Mouse (Mus musculus) embryonic fibroblast, embryonic 13.5 days (primary cell): Measurements from ENCODE around the gene Gm10715. TPM values are rescaled to one million over a fixed set of nuclear protein-coding genes. Genes with fewer than 3 reads are reported as not detected.
A peak's percentile ranks its signal among the peaks of the same experiment; 100 is the strongest.
"Not testable (repeated sequence)": the region's sequence is repeated elsewhere in the genome, so short reads cannot be mapped to it uniquely, and the experiment has no call there.

Source experiments
- H3K27ac ChIP-seq: 2 replicates; pipeline ENCODE4 v1.5.1; 2012; ENCODE audit warnings: low read length, control low read depth, inconsistent platforms; ENCODE audit not compliant: insufficient read depth
- H3K4me1 ChIP-seq: 2 replicates; pipeline ENCODE4 v1.6.1; 2011; ENCODE audit warnings: low read length; ENCODE audit not compliant: control insufficient read depth, insufficient read depth
- H3K4me3 ChIP-seq: 2 replicates; pipeline ENCODE4 v1.5.1; 2011; ENCODE audit warnings: mild to moderate bottlenecking, control low read depth, low read length; ENCODE audit not compliant: insufficient read depth
- CTCF ChIP-seq: IDR thresholded peaks from 2 replicates; pipeline ENCODE4 v1.5.1; 2011; ENCODE audit warnings: mild to moderate bottlenecking, control low read depth, low read length, moderate library complexity, borderline replicate concordance; ENCODE audit not compliant: insufficient read depth
- polyA plus RNA-seq: library from polyadenylated mRNA; stranded (reverse); fragments of >200 nt; gene quantifications from 2 replicates; pipeline ENCODE4 v1.2.4, GENCODE M21; 2011; ENCODE audit warnings: low read depth; ENCODE audit not compliant: missing spikeins, insufficient read length

Gm10715 gene
- not detected in 2 replicates for polyA plus RNA-seq

GRCm38 (mm10) chr9:3036577-3036976 lies at the start of gene Gm10715:
Gene Gm10715, plus strand, starts transcription at chr9:3036877.
- H3K4me1 ChIP-seq, H3K4me3 ChIP-seq, H3K27ac ChIP-seq: not testable (repeated sequence)

- H3K27ac ChIP-seq, H3K4me1 ChIP-seq, H3K4me3 ChIP-seq: not testable (repeated sequence)
- 0 out of 2 replicates have a peak, but pooled peaks have one; percentile 3 for TF ChIP-seq CTCF
Observed at GRCm38 (mm10) chr9:3000445-3000972, 36.2 kb upstream of the Gm10715 start, which contains the start of gene Gm10722. Gene Gm10722, plus strand, starts transcription at chr9:3000922.

- H3K27ac ChIP-seq, H3K4me3 ChIP-seq, H3K4me1 ChIP-seq: not testable (repeated sequence)
Observed at GRCm38 (mm10) chr9:3001006-3001405, 35.7 kb upstream of the Gm10715 start.

DNA sequence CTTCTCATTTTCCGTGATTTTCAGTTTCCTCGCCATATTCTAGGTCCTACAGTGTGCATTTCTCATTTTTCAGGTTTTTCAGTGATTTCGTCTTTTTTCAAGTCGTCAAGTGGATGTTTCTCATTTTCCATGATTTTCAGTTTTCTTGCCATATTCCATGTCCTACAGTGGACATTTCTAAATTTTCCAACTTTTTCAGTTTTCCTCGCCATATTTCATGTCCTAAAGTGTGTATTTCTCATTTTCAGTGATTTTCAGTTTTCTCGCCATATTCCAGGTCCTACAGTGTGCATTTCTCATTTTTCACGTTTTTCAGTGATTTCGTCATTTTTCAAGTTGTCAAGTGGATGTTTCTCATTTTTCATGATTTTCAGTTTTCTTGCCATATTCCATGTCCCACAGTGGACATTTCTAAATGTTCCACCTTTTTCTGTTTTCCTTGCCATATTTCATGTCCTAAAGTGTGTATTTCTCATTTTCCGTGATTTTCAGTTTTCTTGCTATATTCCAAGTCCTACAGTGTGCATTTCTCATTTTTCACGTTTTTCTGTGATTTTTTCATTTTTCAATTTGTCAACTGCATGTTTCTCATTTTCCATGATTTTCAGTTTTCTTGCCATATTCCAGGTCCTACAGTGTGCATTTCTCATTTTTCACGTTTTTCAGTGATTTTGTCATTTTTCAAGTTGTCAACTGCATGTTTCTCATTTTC lies 34.6 kb upstream of the Gm10715 start:
- H3K27ac ChIP-seq, H3K4me3 ChIP-seq: not testable (repeated sequence)
- TF ChIP-seq CTCF: 0 out of 2 replicates have a peak, but pooled peaks have one; percentile 40

GRCm38 (mm10) chr9:3002794-3003396 lies 33.8 kb upstream of the Gm10715 start, which contains the start of gene Gm11168:
Gene Gm11168, plus strand, starts transcription at chr9:3003346.
- not testable (repeated sequence) for H3K4me3 ChIP-seq, H3K4me1 ChIP-seq, H3K27ac ChIP-seq
- TF ChIP-seq CTCF: peak; percentile 47

More for the DNA sequence above, 34.6 kb upstream of the Gm10715 start:
- not testable (repeated sequence) for H3K4me1 ChIP-seq

DNA sequence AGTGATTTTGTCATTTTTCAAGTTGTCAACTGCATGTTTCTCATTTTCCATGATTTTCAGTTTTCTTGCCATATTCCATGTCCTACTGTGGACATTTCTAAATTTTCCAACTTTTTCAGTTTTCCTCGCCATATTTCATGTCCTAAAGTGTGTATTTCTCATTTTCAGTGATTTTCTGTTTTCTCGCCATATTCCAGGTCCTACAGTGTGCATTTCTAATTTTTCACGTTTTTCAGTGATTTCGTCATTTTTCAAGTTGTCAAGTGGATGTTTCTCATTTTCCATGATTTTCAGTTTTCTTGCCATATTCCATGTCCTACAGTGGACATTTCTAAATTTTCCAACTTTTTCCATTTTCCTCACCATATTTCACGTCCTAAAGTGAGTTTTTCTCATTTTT lies 30.5 kb upstream of the Gm10715 start:
- H3K4me1 ChIP-seq, H3K4me3 ChIP-seq, H3K27ac ChIP-seq: not testable (repeated sequence)

DNA sequence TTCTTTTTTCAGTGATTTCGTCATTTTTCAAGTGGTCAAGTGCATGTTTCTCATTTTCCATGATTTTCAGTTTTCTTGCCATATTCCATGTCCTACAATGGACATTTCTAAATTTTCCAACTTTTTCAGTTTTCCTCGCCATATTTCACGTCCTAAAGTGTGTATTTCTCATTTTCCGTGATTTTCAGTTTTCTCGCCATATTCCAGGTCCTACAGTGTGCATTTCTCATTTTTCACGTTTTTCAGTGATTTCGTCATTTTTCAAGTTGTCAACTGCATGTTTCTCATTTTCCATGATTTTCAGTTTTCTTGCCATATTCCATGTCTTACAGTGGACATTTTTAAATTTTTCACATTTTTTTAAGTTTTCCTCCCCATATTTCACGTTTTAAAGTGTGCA lies 30.0 kb upstream of the Gm10715 start:
- not testable (repeated sequence) for H3K4me3 ChIP-seq, H3K4me1 ChIP-seq, H3K27ac ChIP-seq

- TF ChIP-seq CTCF: 0 out of 2 replicates have a peak, but pooled peaks have one; percentile 16
- H3K27ac ChIP-seq, H3K4me1 ChIP-seq, H3K4me3 ChIP-seq: not testable (repeated sequence)
Observed at GRCm38 (mm10) chr9:3007272-3007671, 29.4 kb upstream of the Gm10715 start.

DNA sequence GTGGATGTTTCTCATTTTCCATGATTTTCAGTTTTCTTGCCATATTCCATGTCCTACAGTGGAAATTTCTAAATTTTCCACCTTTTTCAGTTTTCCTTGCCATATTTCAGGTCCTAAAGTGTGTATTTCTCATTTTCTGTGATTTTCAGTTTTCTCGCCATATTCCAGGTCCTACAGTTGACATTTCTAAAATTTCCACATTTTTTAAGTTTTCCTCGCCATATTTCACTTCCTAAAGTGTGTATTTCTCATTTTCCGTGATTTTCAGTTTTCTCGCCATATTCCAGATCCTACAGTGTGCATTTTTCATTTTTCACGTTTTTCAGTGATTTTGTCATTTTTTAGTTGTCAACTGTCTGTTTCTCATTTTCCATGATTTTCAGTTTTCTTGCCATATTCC lies 27.3 kb upstream of the Gm10715 start:
- not testable (repeated sequence) for H3K27ac ChIP-seq, H3K4me3 ChIP-seq, H3K4me1 ChIP-seq

- not testable (repeated sequence) for H3K4me1 ChIP-seq, H3K27ac ChIP-seq, H3K4me3 ChIP-seq
Observed at GRCm38 (mm10) chr9:3012054-3012621, 24.5 kb upstream of the Gm10715 start.

DNA sequence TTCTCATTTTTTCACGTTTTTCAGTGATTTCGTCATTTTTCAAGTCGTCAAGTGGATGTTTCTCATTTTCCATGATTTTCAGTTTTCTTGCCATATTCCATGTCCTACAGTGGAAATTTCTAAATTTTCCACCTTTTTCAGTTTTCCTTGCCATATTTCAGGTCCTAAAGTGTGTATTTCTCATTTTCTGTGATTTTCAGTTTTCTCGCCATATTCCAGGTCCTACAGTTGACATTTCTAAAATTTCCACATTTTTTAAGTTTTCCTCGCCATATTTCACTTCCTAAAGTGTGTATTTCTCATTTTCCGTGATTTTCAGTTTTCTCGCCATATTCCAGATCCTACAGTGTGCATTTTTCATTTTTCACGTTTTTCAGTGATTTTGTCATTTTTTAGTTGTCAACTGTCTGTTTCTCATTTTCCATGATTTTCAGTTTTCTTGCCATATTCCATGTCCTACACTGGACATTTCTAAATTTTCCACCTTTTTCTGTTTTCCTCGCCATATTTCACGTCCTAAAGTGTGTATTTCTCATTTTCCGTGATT lies 23.9 kb upstream of the Gm10715 start, which contains the start of gene Gm10721:
Gene Gm10721, plus strand, starts transcription at position 408 of the 547 bp plus-strand sequence.
- not testable (repeated sequence) for H3K4me3 ChIP-seq, H3K27ac ChIP-seq, H3K4me1 ChIP-seq

- H3K4me1 ChIP-seq, H3K4me3 ChIP-seq, H3K27ac ChIP-seq: not testable (repeated sequence)
Observed at GRCm38 (mm10) chr9:3015354-3015753, 21.3 kb upstream of the Gm10715 start, which contains the start of gene Gm10720. Gene Gm10720, plus strand, starts transcription at chr9:3015654.

DNA sequence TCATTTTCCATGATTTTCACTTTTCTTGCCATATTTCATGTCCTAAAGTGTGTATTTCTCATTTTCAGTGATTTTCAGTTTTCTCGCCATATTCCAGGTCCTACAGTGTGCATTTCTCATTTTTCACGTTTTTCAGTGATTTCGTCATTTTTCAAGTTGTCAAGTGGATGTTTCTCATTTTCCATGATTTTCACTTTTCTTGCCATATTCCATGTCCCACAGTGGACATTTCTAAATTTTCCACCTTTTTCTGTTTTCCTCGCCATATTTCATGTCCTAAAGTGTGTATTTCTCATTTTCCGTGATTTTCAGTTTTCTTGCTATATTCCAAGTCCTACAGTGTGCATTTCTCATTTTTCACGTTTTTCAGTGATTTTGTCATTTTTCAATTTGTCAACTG lies 20.8 kb upstream of the Gm10715 start:
- not testable (repeated sequence) for H3K27ac ChIP-seq, H3K4me1 ChIP-seq, H3K4me3 ChIP-seq

DNA sequence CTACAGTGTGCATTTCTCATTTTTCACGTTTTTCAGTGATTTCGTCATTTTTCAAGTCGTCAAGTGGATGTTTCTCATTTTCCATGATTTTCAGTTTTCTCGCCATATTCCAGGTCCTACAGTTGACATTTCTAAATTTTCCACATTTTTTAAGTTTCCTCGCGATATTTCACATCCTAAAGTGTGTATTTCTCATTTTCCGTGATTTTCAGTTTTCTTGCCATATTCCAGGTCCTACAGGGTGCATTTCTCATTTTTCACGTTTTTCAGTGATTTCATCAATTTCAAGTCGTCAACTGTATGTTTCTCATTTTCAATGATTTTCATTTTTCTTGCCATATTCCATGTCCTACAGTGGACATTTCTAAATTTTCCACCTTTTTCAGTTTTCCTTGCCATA lies 19.6 kb upstream of the Gm10715 start, which contains the start of gene Gm10719:
Gene Gm10719, plus strand, starts transcription at position 301 of the 400 bp plus-strand sequence.
- H3K27ac ChIP-seq, H3K4me1 ChIP-seq, H3K4me3 ChIP-seq: not testable (repeated sequence)

DNA sequence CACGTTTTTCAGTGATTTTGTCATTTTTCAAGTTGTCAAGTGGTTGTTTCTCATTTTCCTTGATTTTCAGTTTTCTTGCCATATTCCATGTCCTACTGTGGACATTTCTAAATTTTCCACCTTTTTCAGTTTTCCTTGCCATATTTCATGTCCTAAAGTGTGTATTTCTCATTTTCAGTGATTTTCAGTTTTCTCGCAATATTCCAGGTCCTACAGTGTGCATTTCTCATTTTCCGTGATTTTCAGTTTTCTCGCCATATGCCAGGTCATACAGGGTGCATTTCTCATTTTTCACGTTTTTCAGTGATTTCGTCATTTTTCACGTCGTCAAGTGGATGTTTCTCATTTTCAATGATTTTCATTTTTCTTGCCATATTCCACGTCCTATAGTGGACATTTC lies 17.7 kb upstream of the Gm10715 start:
- not testable (repeated sequence) for H3K27ac ChIP-seq

More for the DNA sequence above, 17.7 kb upstream of the Gm10715 start:
- not testable (repeated sequence) for H3K4me3 ChIP-seq, H3K4me1 ChIP-seq
